Mouse (Mus musculus) heart, postnatal 14 days (tissue): ENCODE data around the gene Rnf111. TPM values are rescaled to one million over a fixed set of nuclear protein-coding genes. Genes with fewer than 3 reads are reported as not detected.
"Not testable (repeated sequence)": the region's sequence is repeated elsewhere in the genome, so short reads cannot be mapped to it uniquely, and the experiment has no call there.

Source experiments
- DNase-seq, 2 experiments: peaks; one replicate each; pipeline ENCODE4 v3.0.0; 2021 to 2022
- intact Hi-C: fragments of 180-260 bp; cut with DNase I; formaldehyde crosslinking; loops from one replicate; pipeline ENCODE4 v1.15.1; 2025
- long read RNA-seq, 2 experiments: library from polyadenylated mRNA; stranded (forward); transcript quantifications; one replicate each; pipeline ENCODE4 v2.0.0; 2021
- total RNA-seq, 2 experiments: library from RNA; stranded (reverse); gene quantifications; 2 replicates each; pipeline ENCODE4 v1.2.3; 2021

The Rnf111 gene
- total RNA-seq: 10 to 100 TPM; 27.5 to 27.8 TPM
- long read RNA-seq, experiment 1, partial matches to known transcripts: 9 of 22 reads
- long read RNA-seq, experiment 1, other reads (novel, unspliced or antisense): 12 of 22 reads
- long read RNA-seq, experiment 2, partial matches to known transcripts: 4 of 10 reads
- long read RNA-seq, experiment 2, other reads (novel, unspliced or antisense): 6 of 10 reads

DNA sequence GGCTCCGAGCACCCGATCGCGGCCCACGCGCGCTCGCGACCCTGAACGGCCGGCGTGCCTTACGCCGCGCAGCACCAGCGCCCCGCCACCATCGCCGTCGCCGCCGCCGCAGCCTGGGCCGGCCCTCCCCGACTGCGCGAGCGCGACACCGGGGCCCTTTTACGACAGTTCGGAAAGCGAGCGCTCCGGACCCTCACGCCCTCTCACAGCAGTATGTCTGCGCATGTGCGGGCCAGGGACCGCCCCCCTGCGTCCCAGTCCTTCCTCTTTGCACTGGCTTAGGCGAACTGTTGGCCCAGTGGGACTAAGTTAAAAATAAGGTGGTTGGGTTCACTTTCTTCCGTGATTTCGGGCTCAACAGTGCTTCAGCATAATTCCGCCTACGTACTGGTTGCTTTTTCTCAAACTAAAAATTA is at the start of gene Rnf111:
Rnf111 (minus strand) TSS at position 100 of the 416 bp plus-strand sequence.
- peak; percentile 98 to 99 for DNase-seq
- intact Hi-C loops: loop anchor here (10.0 kb wide), 1 partner anchor 299 kb away; the partner anchor contains the start of gene Myo1e

- DNase-seq, intact Hi-C loops: not testable (repeated sequence)
These were observed 48.7 kb upstream of the Rnf111 start for GRCm38 (mm10) chr9:70552233-70552632.

- no peak for DNase-seq
- intact Hi-C loops: no loop called here
These were observed 48.0 kb upstream of the Rnf111 start for GRCm38 (mm10) chr9:70551524-70551923.

DNA sequence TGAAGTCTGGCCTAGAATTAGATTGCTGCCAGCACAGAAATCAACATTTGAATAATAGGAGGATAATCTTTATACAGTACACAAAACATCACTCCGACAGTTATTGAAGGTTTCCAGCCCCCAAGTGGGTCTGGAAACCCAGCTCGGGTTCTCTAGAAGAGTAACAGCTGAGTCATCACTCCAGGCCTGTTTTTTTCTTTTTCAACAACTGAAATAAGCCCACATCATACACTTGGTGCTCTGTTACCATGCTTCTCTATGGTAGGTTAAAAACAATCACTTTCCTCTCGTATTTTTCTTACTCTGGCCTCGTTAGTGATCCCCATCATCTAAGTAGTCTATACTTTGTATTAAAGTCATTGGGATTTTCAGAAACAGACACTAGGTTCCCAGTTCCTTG is 44.8 kb upstream of the Rnf111 start:
- DNase-seq: no peak
- intact Hi-C loops: no loop called here

DNA sequence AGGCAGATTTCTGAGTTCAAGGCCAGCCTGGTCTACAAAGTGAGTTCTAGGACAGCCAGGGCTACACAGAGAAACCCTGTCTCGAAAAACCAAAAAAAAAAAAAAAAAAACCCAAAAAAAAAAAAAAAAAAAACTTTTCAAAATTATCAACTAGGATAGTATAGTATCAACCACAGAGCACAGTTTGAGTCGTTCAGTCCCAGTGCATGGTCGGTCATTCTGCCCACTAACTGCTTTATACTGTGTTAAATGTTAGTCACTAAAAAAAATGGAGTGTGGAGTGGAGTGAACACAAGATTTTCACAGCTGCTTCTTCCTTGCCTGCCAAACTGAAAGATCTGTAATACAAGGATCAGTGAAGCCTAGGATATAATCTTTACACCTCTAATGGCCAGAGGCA is 43.1 kb upstream of the Rnf111 start:
- DNase-seq, intact Hi-C loops: not testable (repeated sequence)

DNA sequence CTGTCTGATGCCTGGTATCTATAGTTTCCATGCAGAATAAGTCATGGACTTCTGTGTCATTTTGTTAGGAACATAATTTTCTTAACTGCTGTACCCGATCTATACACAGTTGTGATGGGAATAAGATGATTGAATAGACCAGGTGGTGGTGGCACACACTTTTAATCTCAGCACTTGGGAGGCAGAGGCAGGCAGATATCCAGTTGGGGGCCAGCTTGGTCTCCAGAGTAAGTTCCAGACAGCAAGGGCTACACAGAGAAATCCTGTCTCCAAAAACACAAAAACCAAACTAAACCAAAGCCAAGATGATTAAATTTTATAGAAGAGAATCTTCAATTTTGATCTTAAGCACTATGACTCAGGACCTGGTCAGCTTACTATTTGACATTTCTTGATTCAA is 41.3 kb upstream of the Rnf111 start:
- intact Hi-C loops: no loop called here
- no peak for DNase-seq

DNA sequence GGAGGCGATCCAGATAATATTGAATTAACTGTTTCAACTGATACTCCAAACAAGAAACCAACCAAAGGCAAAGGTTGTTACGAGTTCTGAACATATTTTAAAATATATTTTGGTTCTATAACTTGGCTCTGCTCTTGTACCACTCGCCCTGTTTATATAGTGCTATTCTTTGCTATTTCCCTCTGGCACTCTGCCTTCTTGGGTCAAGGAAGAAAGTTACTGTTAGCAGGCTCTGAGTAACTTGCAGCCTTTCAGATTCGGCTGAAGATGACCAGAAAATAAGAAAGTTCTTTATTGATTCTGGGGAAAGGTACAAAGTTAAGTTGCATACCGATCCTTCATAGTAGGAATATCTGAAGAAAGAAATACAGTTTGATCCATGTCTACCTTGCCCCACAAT is 40.5 kb upstream of the Rnf111 start:
- DNase-seq: no peak
- intact Hi-C loops: no loop called here

GRCm38 (mm10) chr9:70543048-70543880 is 39.7 kb upstream of the Rnf111 start:
- intact Hi-C loops: no loop called here
- DNase-seq: peak; percentile 72 to 79

DNA sequence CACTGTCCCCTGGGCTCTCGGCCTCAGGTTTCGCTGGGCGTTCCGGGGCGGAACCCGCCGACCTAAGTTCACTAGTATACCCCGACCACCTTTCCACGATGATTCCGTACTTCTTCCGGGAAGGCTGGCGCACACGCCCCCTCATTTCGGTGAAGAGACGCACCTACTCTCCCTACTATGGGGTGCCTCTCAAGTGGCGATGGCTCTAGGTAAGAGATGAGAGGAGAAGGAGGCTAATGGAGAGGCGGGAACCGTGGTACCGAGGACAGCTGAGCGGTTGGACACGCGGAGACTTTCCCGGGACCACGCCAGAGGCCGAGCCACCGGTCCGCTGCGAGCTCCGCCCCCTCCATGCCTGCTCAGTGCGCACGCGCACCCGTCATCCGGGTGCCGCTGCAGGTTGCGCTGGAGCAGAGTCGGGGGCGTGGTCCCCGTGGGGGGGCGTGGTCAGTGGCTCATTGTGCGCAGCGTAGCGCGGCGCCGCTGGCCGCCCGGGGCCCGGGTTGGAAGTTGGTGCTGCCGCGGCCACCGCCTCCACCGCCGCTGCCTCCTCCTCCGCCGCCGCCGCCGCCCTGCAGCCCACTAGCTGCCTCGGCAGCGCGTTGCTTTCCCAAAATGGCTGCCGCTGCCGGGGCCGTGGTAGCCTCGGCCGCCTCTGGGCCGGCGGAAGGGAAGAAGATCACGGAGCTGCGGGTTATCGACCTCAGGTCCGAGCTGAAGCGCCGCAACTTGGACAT is 38.9 kb upstream of the Rnf111 start, which contains the start of gene Sltm:
Sltm (plus strand) TSS at position 450 of the 737 bp plus-strand sequence.
- intact Hi-C loops: no loop called here
- DNase-seq: peak; percentile 100

DNA sequence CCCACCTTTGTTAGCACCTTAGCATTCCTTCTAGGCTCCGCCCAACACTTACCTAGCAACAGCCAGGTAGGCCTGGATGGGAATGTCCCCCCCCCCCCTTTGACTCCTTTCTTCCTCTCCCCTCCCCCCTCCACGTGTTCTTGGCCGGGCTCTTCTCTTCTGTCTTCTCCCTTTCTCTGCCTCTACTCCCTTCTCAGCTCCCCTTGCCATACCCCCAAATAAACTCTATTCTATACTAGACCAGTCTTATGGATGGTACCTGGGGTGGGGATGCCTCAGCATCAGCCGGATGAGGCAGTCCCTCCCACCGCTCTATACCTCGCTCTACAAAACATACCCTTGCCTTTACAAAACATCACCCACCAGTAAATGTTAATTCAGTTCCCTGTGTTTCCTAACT is 38.1 kb upstream of the Rnf111 start:
- intact Hi-C loops: no loop called here

GRCm38 (mm10) chr9:70533328-70533727 is 29.8 kb upstream of the Rnf111 start:
- intact Hi-C loops: no loop called here
- DNase-seq: no peak

More for the DNA sequence above, 38.1 kb upstream of the Rnf111 start:
- no peak for DNase-seq

- intact Hi-C loops: no loop called here
- peak; percentile 56 to 78 for DNase-seq
These were observed 20.8 kb upstream of the Rnf111 start for GRCm38 (mm10) chr9:70524366-70524765.

GRCm38 (mm10) chr9:70523813-70524212 is 20.3 kb upstream of the Rnf111 start:
- intact Hi-C loops: no loop called here
- DNase-seq: no peak

- intact Hi-C loops: no loop called here
- no peak for DNase-seq
These were observed 17.1 kb upstream of the Rnf111 start for GRCm38 (mm10) chr9:70520651-70521050.

GRCm38 (mm10) chr9:70511681-70512080 is 8.2 kb upstream of the Rnf111 start:
- DNase-seq: no peak

DNA sequence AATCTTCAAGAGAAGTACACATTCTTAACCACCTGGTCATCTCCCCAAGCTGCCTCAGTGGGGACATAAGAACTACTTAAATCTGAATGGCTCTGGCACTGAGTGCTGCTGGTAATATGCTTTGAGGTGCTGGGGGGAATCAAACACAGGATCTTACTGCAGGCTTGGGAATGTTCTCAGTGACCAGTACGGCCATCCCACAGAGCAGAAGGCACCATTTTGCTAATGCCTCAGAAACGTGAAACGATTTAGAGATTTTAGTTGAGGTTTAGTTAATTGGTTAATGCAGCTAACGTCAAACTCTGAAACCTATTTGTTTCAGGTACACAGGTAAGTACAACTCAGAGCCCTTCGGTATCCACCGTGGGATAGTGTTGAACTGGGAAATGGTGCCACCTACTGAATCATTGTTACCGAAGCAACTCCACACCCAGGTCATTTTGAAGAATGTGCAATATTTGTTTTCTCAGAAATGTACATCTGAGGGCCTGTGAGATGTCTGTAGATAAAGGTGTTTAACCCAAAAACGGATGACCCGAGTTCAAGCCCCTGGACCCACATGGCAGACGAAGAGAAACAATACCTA is 7.6 kb upstream of the Rnf111 start:
- intact Hi-C loops: loop anchor here (10.0 kb wide), 1 partner anchor 406 kb away; no protein-coding TSS in a partner anchor
- DNase-seq: peak; percentile 3 to 17

More at GRCm38 (mm10) chr9:70511681-70512080, 8.2 kb upstream of the Rnf111 start:
- intact Hi-C loops: loop anchor here (10.0 kb wide), 1 partner anchor 407 kb away; no protein-coding TSS in a partner anchor

DNA sequence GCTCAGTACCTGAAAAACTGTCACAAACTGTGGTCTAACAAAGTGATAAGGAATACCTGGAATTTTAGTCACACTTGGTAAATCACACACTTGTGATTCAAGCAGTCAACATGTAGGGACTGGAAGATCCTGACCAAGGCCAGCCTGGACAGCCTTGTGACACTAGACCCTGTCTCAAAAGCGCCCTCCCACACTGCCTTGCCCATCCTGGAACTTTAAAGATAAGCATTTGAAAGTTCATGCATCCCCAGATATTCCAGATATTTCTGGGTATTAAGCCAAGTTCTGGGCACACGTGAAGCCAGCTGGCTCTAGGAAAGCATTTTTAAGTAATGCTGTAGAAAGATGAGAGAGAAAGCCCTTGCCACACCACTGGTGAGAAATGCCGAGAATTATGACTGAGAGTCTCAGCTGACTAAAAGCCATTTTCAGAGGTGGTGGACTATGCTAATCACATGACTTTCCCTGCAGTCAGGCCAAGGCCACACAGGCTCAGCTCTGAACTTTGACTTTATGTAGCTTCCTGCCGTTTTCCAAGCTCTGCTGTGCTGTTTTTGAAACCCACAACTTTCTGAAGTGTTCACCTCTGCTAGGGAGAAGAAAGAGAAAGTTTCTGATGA is 6.5 kb upstream of the Rnf111 start:
- intact Hi-C loops: loop anchor here (10.0 kb wide), 2 partner anchors 305 to 405 kb away; partner anchors contain the start of gene Myo1e
- peak in 1 of 2 experiments; percentile 16 for DNase-seq

- intact Hi-C loops: loop anchor here (10.0 kb wide), 1 partner anchor 302 kb away; the partner anchor contains the start of gene Myo1e
- DNase-seq: no peak
These were observed 3.3 kb upstream of the Rnf111 start for GRCm38 (mm10) chr9:70506787-70507186.

GRCm38 (mm10) chr9:70506186-70506585 is 2.7 kb upstream of the Rnf111 start:
- intact Hi-C loops: loop anchor here (10.0 kb wide), 1 partner anchor 301 kb away; the partner anchor contains the start of gene Myo1e
- DNase-seq: no peak
